Mouse (Mus musculus): ENCODE measurements at regions not wholly inside any gene's neighbourhood (a gene's known extent, or its start where the extent isn't known, plus 50 kb on each side); places are given as distances from the start of the nearest gene placed in this dataset.

DNA sequence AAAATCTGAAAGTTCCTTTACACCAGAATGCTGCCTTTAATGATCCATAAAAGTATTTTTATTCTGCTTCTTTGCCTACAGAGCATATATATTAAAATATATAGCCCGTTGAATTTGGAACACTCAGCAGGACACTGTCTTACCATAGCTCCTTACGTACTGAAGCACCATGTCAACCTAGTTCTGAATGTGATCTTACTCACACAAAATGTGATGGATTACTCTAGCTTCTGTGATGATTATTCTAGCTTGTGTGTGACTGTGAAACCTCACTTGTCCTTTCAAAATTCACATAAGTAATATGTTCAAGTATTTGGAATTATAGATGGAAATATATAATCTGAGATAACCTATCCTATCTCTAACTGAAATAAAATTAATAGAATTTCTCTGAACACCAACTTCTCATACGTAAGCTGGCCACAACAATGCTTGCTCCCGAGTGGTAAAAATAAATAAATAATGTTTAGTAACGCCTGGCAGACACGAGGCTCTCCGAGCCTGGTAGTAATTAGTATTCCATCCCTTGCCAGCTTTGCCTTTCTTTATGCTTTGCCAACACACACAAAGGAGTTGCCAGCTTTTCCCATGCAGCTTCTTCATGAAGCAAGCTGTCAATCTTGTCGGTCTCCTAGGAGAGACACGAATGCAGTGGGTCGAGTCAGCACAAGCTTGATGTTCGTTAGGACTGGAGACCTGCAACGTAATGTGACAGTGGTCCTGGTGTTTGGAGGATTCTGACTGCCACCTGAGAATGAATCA lies 271.9 kb upstream of the Dcbld2 start:
- TF ChIP-seq CTCF (IDR thresholded peaks at IDR 0.05; ENCODE audit: control insufficient read depth, insufficient read depth, insufficient read length) (no peak), MAX (IDR thresholded peaks at IDR 0.05) (no peak), MYOG (IDR thresholded peaks at IDR 0.05; ENCODE audit: control insufficient read depth, extremely low read depth, insufficient read length) (no peak), MYOD1 (IDR thresholded peaks at IDR 0.05; ENCODE audit: control insufficient read depth, insufficient read length, low read depth) (no peak), CEBPB (IDR thresholded peaks at IDR 0.05; ENCODE audit: low read depth) (no peak), USF1 (IDR thresholded peaks at IDR 0.05; ENCODE audit: low read depth) (no peak), FOSL1 (IDR thresholded peaks at IDR 0.05; ENCODE audit: insufficient read depth, low read length, poor library complexity, severe bottlenecking) (no peak)
- no peak overlapping the region for H3ac ChIP-seq (ENCODE audit: control insufficient read depth, insufficient read length, low read depth)
- H3K79me2 ChIP-seq (ENCODE audit: control insufficient read depth, insufficient read depth): no peaks in the 10 kb centered on the region

DNA sequence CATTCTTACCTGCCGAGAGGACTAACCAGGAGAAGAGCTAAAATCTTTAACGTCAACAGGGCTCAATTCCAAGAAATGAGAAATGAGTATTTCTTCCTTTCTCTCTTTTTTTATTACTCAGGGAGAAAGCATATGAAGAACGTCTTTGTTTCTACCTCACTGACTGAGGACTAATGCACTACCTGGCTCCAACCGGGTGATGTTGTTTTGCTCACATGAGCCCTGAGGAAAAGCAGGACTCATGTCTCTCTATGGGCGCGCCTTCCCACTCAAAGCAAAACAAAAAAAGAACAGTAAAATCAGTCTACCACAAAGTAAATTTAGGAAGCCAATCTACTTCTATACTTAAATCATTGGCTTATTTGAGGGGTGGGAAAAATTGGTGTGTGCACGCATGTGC lies 271.3 kb upstream of the Dcbld2 start:
- H3ac ChIP-seq (ENCODE audit: control insufficient read depth, insufficient read length, low read depth): no peak overlapping the region
- H3K27me3 ChIP-seq (ENCODE audit: control insufficient read depth, insufficient read depth, insufficient read length): no peaks in the 10 kb centered on the region
- H3K79me2 ChIP-seq (ENCODE audit: control insufficient read depth, insufficient read depth): no peaks in the 10 kb centered on the region
- H3K4me3 ChIP-seq (ENCODE audit: insufficient read depth, poor library complexity, severe bottlenecking): no peak overlapping the region
- no peaks in the 10 kb centered on the region for H3K36me3 ChIP-seq (ENCODE audit: control insufficient read depth, insufficient read depth)
- TF ChIP-seq MAX (IDR thresholded peaks at IDR 0.05) (no peak), CEBPB (IDR thresholded peaks at IDR 0.05; ENCODE audit: low read depth) (no peak), FOSL1 (IDR thresholded peaks at IDR 0.05; ENCODE audit: insufficient read depth, low read length, poor library complexity, severe bottlenecking) (no peak), MYOD1 (IDR thresholded peaks at IDR 0.05; ENCODE audit: control insufficient read depth, insufficient read length, low read depth) (no peak), MYOG (IDR thresholded peaks at IDR 0.05; ENCODE audit: control insufficient read depth, extremely low read depth, insufficient read length) (no peak), USF1 (IDR thresholded peaks at IDR 0.05; ENCODE audit: low read depth) (no peak), CTCF (IDR thresholded peaks at IDR 0.05; ENCODE audit: control insufficient read depth, insufficient read depth, insufficient read length) (no peak)
- no peaks in the 10 kb centered on the region for H3K79me3 ChIP-seq (ENCODE audit: low read depth)

More for the DNA sequence above, 271.9 kb upstream of the Dcbld2 start:
- Histone ChIP-seq H3K4me3 (ENCODE audit: insufficient read depth, poor library complexity, severe bottlenecking) (no peak overlapping the region), H3K36me3 (ENCODE audit: control insufficient read depth, insufficient read depth) (no peaks in the 10 kb centered on the region), H3K79me3 (ENCODE audit: low read depth) (no peaks in the 10 kb centered on the region), H3K27me3 (ENCODE audit: control insufficient read depth, insufficient read depth, insufficient read length) (no peaks in the 10 kb centered on the region)

DNA sequence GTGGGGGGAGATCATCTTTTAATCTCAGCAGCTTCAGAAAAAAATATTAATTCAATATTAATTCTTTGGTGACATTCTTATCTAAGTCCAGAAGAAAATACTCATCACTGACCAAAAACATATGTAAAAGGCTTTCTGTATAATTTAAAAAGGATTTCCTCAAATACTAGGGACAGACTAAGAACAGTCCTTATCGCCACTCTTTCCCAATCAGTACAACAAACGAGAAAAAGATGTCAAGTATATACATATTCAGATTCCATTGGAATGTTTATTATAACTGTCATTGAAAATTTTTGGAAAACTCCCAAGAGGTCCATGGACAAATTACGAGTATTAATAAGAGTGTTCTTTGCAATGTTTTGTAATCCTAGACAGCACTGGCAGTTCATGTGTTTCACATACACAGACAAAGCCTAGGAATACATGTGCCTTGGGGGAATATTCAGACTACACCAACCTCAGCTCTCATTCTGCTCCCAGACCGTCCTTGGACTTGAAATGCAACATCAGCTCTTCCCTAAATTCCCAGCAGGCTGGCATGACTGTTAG lies 270.4 kb upstream of the Dcbld2 start:
- H3K27me3 ChIP-seq (ENCODE audit: control insufficient read depth, insufficient read depth, insufficient read length): no peaks in the 10 kb centered on the region
- no peaks in the 10 kb centered on the region for H3K79me2 ChIP-seq (ENCODE audit: control insufficient read depth, insufficient read depth)
- H3ac ChIP-seq (ENCODE audit: control insufficient read depth, insufficient read length, low read depth): no peak overlapping the region
- no peaks in the 10 kb centered on the region for H3K79me3 ChIP-seq (ENCODE audit: low read depth)
- H3K36me3 ChIP-seq (ENCODE audit: control insufficient read depth, insufficient read depth): no peaks in the 10 kb centered on the region
- TF ChIP-seq CEBPB (IDR thresholded peaks at IDR 0.05; ENCODE audit: low read depth) (no peak), MYOG (IDR thresholded peaks at IDR 0.05; ENCODE audit: control insufficient read depth, extremely low read depth, insufficient read length) (no peak), CTCF (IDR thresholded peaks at IDR 0.05; ENCODE audit: control insufficient read depth, insufficient read depth, insufficient read length) (no peak), MAX (IDR thresholded peaks at IDR 0.05) (no peak), MYOD1 (IDR thresholded peaks at IDR 0.05; ENCODE audit: control insufficient read depth, insufficient read length, low read depth) (no peak), USF1 (IDR thresholded peaks at IDR 0.05; ENCODE audit: low read depth) (no peak)
- H3K4me3 ChIP-seq (ENCODE audit: insufficient read depth, poor library complexity, severe bottlenecking): no peak overlapping the region

DNA sequence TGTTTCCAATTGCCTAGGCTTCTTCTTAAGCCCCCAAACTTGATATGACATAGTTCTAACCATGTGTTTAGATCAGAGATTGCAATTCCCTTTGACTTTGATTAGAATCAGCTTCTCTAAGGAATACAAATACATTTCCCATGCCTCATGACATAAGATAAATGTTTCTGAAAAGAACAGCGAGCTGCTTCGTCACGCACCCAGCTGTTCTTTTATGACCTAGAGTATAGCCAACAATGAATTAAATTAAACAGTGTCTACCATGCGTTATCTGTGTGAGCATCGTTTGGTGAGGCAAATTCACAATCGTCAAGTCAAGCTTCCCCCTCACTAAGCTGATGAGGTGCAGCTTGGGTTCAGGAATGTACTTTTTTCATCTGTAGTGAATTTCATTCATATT lies 261.8 kb upstream of the Dcbld2 start:
- no peaks in the 10 kb centered on the region for H3K79me3 ChIP-seq (ENCODE audit: low read depth)
- no peak overlapping the region for H3ac ChIP-seq (ENCODE audit: control insufficient read depth, insufficient read length, low read depth)
- no peaks in the 10 kb centered on the region for H3K36me3 ChIP-seq (ENCODE audit: control insufficient read depth, insufficient read depth)
- no peaks in the 10 kb centered on the region for H3K27me3 ChIP-seq (ENCODE audit: control insufficient read depth, insufficient read depth, insufficient read length)
- H3K79me2 ChIP-seq (ENCODE audit: control insufficient read depth, insufficient read depth): no peaks in the 10 kb centered on the region
- TF ChIP-seq MYOD1 (IDR thresholded peaks at IDR 0.05; ENCODE audit: control insufficient read depth, insufficient read length, low read depth): no peak
- TF ChIP-seq MYOG (IDR thresholded peaks at IDR 0.05; ENCODE audit: control insufficient read depth, extremely low read depth, insufficient read length): no peak
- no peak for TF ChIP-seq MAX (IDR thresholded peaks at IDR 0.05)
- no peak for TF ChIP-seq FOSL1 (IDR thresholded peaks at IDR 0.05; ENCODE audit: insufficient read depth, low read length, poor library complexity, severe bottlenecking)
- TF ChIP-seq USF1 (IDR thresholded peaks at IDR 0.05; ENCODE audit: low read depth): no peak
- no peak for TF ChIP-seq CEBPB (IDR thresholded peaks at IDR 0.05; ENCODE audit: low read depth)
- no peak overlapping the region for H3K4me3 ChIP-seq (ENCODE audit: insufficient read depth, poor library complexity, severe bottlenecking)

DNA sequence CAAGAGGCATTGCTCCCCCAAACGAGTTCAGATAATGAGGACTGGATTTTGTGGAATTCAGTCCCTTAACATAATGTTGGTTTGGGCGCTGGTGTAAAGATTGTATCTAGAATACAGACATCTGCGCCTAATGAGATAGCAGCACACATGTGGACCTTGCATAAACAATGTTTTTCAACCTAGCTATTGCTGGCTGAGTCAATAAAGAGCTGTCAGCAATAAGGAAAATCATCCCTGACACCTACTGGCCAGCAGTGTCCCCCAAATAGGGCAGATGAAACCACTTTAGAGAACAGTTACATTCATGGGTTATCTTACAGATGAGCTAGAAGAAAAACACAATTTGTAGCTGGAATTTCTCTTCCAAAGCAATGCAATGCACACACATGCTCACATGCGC lies 252.7 kb upstream of the Dcbld2 start:
- Histone ChIP-seq H3K36me3 (ENCODE audit: control insufficient read depth, insufficient read depth) (no peaks in the 10 kb centered on the region), H3K27me3 (ENCODE audit: control insufficient read depth, insufficient read depth, insufficient read length) (no peaks in the 10 kb centered on the region), H3K79me2 (ENCODE audit: control insufficient read depth, insufficient read depth) (no peaks in the 10 kb centered on the region), H3K4me3 (ENCODE audit: insufficient read depth, poor library complexity, severe bottlenecking) (no peak overlapping the region), H3K79me3 (ENCODE audit: low read depth) (no peaks in the 10 kb centered on the region), H3ac (ENCODE audit: control insufficient read depth, insufficient read length, low read depth) (no peak overlapping the region)
- TF ChIP-seq MAX (IDR thresholded peaks at IDR 0.05) (no peak), CEBPB (IDR thresholded peaks at IDR 0.05; ENCODE audit: low read depth) (no peak), MYOD1 (IDR thresholded peaks at IDR 0.05; ENCODE audit: control insufficient read depth, insufficient read length, low read depth) (no peak), USF1 (IDR thresholded peaks at IDR 0.05; ENCODE audit: low read depth) (no peak), FOSL1 (IDR thresholded peaks at IDR 0.05; ENCODE audit: insufficient read depth, low read length, poor library complexity, severe bottlenecking) (no peak)

Measured in C2C12 (cell line).